In the genomic region with DNA sequence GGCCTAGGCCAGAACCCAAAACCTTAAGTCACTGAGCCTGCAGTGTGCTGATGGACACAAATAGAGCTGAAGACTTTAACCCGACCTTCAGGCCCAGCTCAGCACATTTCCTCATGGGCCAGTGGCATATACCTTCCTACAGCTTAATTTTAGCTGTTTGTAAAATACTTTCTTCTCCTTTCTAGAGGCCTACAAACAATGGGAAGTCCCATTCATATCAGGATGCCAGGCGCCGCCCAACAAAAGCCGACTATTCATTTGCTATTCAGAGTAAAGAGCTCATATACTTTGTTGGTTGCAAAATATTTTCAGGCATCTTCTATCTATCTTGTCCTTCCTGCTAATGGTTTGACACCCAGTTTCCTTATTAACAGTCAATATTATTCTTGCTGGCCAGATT, we compare ENCODE assay signal across 23 mouse cellular contexts. TPM values are rescaled to one million over a fixed set of nuclear protein-coding genes. Genes with fewer than 3 reads are reported as not detected.
"Had no signal": no experiment of that assay in that cellular context is flagged by ENCODE, and none has a peak within 500 bp of the region (broad histone marks: within the 10 kb centered on the region; RNA-seq: fewer than 3 reads in every experiment).

No protein-coding gene starts in this region.

- H3K27me3 ChIP-seq: neural tube, embryonic 15.5 days; stomach, embryonic 15.5 days had no signal

- H3K4me1 ChIP-seq: neural tube, embryonic 15.5 days; stomach, embryonic 15.5 days had no signal

- H3K4me3 ChIP-seq: neural tube, embryonic 15.5 days; stomach, embryonic 15.5 days had no signal

- H3K9ac ChIP-seq: neural tube, embryonic 15.5 days; stomach, embryonic 15.5 days had no signal

- H3K9me3 ChIP-seq: neural tube, embryonic 15.5 days; stomach, embryonic 15.5 days had no signal

- H3K27ac ChIP-seq: neural tube, embryonic 15.5 days; stomach, embryonic 15.5 days; stomach, postnatal 0 days had no signal

- H3K36me3 ChIP-seq: neural tube, embryonic 15.5 days; stomach, embryonic 15.5 days had no signal

- DNase-seq: retina, postnatal 1 day; right cerebral cortex, adult 18-20 months; right cerebral cortex, postnatal 14 days; right cerebral cortex, postnatal 25 days; right cerebral cortex, postnatal 4 days; spleen, adult 18-20 months; thymus, adult 18-20 months; thymus, adult 2 months; thymus, postnatal 14 days; thymus, postnatal 25 days; thymus, postnatal 36 days; thymus, postnatal 4 days had no signal

RNA-seq across cellular contexts. Expression of a gene that starts 40.8 kb away (rescaled TPM):
- total RNA-seq: neutrophil, adult 5-6 weeks had no signal
- polyA plus RNA-seq: neural tube, embryonic 14.5 days; neural tube, embryonic 15.5 days; small intestine, adult 2 months; spleen, adult 2 months; stomach, embryonic 14.5 days; stomach, embryonic 15.5 days; stomach, embryonic 16.5 days; stomach, postnatal 0 days; thymus, adult 2 months; thymus, postnatal 0 days; urinary bladder, adult 2 months had no signal
